Mouse (Mus musculus) T-cell, adult 2 months (primary cell): ENCODE measurements around the gene Ndufaf8.

Experiments
- DNase-seq: peaks from one replicate; pipeline ENCODE4 v3.0.0; 2022; ENCODE audit warnings: low spot score

Ndufaf8 gene

DNA sequence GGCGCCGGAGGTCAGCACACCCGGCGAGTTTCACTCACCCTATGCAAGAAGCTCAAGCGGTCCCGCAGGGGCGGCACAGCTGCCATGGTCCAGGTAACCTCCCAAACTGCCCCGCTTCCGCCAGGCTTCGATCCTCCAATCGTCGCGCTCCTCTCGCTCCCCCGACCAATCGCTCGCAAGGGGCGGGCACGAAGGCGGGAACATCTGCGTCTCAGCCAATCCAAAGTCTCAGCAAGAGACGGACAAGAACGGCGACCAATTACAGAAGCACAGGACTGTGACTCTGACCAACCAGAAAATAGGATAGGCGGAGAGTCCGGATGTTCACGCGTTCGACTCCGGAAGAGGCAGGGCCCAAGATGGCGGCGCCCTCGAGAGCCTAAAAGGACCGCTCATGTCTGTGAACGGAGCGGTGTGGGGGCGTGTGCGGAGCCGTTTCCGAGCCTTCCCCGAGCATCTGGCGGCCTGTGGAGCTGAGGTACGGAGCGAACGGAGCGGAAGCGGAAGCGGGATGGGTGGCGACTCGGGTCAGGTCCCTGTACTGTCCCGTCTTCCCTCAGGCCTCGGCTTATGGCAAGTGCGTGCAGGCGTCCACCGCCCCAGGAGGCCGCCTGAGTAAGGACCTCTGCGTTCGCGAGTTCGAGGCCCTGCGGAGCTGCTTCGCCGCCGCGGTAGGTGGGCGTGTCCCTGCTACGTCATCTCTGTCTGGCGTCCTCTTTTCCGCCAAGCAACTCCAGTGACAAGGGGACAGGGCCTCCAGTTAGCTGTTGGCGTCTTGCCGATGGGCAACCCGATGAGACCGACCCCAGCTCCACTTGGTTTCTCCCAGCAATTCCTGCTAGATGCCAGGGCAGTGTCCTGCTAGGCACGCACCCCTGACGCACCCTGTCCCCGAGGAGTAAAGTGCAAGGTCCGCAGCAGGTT is at the start of gene Ndufaf8, which contains the start of gene Tepsin:
TSS of gene Ndufaf8 (plus strand) at position 341 of the 924 bp plus-strand sequence.
TSS of gene Tepsin (minus strand) at position 144 of the 924 bp plus-strand sequence.
- peak; percentile 99 for DNase-seq

DNA sequence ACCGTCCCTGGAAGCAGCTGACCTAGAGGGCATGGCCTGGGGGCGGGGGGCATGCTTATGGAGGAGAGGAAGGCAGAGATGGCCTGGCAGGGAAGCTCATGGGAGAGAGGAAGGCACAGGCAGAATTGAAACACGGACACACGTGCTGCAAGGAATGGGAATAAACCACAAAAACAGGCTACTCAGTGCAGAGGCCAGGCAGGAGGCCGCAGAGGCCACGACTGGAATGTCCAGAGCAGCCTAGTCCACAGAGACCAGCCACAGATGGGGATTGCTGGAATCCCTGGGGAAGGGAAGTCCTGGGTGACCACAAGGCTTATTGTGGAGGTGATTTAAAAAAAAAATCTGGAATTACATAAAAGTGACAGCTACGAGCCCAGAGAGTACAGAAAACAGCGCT is 49.7 kb upstream of the Ndufaf8 start:
- no peak for DNase-seq

DNA sequence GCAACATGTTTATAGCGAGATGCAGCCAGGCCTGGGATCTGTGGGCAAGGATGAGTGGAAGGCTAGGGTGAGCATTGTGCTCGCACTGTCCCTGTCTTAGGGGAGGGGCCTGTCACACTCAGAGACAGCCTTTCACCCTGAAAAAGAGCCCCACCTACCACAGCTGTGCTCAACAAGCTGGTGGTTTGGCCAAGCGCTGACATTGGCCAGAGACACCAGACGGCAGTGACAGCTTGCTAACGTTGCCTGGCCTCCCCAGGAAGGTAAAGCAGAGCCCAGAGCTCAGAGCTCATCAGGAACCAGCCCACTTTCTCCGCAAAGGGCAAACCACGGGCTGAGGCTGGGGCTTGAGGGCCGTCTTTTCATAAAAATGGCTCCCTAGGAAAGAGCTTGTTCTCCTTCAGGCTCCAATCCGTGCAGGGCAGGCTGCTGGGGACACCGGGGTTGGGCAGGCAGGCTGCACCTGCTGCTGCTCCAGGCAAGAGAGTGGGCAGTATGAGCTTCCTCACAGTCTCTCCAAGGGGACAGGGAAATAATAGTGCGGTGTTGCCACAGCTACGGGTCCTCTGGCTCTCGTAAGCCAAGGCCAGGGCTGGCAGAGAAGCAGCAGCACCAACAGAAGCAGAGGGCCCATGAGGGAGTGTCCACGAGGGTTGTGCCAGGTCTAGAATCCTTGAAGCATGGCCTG is 47.5 kb upstream of the Ndufaf8 start:
- no peak for DNase-seq

DNA sequence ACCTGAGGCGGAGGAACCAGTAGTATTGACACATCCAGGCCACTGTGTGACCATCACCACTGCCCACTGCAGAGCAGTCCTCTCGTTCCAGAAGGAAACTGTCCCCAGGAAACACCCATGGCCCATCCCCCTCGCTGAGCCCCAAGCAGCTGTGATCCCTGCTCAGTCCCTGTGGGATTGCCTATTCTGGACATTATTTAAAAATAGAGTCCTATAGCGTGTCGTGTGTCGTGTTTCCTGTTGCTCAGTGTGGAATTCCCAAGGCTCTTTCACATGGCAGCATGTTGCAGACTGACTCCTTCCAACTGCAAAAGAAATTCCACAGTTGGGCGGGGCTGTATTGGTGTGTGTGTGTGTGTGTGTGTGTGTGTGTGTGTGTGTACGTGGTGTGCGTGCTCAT is 46.5 kb upstream of the Ndufaf8 start:
- DNase-seq = no peak

DNA sequence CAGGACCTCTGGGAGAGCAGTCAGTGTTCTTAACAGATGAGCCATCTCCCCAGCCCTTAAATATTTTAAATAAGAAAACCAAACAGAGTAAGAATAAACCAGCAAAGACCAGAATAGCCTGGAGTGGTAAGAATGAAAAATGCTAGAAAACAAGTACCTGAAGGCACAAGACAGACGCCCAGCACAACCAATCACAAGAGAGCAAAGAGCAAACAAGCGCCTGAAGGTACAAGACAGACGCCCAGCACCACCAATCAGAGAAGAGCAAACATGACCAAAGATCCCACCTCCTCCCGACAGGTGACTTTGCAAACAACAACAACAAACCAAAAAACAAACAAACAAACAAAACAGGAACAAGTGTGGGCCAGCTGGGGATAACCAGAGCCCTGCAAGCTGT is 44.9 kb upstream of the Ndufaf8 start:
- DNase-seq = no peak

DNA sequence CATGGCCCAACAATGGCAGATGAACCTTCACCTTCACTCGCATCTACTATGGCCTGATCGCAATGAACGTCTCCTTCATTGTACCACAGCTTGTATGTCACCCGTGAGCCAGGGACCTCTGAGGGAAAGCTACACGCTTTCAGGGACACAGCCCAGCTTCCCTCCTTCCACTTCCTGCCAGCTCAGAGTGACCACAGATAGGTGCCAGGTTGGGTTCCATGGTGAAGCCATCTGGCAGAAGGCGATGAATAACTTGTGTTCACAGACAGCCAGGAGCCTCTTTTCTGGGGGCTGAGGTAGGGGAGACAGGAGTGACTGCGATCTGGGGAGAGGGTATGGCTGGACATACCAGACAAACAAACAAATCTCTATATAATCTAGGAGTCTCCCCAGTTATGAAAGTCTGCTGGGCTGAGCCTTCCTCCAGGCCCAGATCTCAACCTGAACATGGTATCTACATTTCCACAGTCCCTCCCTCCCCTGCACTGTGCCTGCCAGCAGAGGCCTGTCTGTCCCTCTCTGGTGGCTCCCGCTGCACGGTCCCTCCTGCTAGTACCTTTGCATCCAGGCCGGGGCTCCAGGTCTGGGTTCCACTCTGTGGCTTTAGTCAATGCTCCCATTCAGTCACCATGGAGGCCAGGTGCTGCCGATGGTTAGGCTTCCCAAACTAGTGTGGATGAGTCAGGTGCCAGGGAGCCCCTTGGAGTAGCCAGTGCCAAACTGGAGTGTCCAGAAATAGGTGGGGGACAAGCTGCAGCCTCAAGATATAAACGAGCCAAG is 42.6 kb upstream of the Ndufaf8 start:
- no peak for DNase-seq

DNA sequence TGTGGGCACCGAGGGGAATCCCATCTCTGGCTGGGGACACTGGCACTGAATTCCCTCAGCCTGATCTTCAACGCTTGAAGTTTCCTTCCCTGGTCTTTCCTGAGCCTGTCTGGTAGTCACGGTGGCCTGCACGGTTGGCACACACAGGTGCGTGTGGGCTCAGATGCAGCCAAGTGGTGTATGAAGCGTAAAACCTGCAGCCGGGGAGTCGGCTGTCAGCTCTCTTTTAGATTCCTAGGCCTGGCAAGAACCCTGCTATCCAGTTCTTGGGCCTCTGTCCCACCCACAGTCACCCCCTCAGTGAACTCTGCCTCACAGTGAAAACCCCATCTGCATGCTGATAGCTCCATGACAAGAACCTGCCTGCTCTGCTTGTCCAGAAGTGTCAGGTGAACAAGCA is 38.1 kb upstream of the Ndufaf8 start:
- DNase-seq = no peak

DNA sequence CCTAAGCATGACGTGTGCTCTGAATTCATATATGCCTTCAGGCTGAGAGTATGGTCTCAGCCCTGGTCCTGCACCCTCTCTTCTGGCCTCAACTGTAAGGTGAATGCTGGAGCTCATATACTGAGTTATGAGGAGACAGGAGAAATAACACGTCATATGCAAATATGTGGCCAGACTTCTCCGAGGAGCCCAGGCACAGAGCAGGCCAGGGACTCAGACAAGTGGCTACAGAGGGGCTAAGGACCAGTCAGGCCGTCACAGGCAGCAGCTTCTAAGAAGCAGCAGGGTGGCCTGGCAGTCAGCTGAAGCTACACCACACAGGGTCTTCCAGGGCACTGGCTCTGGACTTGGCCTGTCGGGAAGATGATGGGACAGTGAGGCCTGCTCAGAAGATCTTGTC is 35.4 kb upstream of the Ndufaf8 start:
- DNase-seq = no peak

DNA sequence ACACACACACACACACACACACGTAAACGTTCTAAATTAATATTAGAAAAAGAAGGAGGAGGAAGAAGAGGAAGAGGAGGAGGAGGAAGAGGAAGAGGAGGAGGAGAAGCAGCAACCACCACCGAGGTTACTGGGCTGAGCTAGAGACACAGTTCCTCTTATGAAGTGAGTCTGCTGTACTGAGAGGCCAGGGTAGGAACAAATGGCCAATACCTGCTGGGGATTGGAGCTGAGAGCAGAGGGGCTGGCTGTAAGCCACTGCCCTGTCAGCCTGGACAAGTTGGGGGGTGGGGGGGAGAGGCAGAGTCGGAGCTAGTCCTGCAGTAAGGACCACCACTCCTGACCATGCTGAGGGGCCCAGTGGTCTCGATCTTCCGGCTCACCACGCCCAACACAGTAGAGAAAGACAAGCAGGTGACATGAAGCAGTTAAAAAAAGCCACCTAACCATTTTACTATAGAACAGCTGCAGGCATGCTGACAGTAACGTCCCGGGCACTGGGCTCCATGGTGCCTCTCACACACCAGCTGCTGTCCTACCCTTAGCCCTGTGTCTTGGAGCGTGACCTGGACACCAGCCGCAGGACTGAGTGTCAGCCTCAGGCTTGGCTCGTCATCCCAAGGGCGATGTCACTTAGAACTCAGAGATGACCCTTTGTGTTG is 34.6 kb upstream of the Ndufaf8 start:
- no peak for DNase-seq

DNA sequence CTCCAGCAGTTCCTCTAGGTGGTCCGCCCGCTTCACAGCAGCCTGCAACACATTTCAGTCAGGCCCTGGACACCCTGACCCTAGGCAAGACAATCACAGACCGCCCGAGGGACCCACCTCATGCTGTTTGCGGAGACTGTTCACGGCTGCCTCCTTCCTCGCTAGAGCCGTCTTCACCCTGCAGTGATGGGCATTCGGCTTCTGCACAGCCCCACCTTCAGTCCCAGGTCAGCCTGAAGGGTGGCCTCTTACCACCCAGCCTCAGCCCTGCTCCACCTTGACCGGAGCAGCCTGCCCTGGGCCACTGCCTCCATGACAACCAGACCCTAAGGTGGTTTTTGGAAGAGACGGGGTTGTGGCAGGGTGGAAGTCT is 34.1 kb upstream of the Ndufaf8 start:
- no peak for DNase-seq

DNA sequence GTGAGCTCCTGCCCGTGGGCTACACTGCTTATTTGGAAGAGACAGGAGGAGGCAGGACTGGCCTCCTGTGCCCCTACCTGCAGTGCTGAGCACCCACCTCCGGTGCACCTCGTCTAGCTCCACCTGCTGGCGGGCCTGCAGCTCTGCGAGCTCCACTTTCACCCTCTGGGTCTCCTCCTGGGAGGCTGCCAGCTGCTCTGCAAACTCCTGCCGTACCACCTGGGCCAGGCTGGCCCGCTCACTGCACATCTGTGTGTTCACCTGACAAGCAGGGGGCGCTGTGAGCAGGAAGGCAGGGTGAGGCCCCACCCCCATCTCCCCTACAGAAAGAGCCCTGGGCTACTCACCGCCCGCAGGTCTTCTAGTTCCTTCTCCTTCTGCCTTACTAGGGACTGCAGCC is 33.4 kb upstream of the Ndufaf8 start:
- peak; percentile 31 for DNase-seq

DNA sequence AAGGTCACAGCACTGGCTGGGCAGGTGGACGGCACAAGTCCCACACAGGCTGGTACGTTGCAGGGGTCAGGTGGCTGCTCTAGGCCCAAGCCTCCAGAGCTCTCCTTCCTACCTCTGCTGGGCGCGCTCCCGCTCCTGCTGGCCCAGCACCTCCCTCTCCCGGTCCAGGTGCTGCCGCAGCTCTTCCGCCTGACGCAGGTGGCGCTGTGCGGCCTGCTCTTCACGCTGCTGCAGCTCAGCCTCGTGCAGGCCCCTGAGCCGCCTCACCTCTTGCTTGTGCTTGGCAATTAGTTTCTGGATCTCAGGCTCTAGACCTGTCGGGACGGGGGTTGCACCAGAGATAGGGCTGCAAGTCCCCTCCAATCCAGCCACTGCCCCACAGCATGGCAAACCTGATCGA is 30.9 kb upstream of the Ndufaf8 start:
- no peak for DNase-seq

DNA sequence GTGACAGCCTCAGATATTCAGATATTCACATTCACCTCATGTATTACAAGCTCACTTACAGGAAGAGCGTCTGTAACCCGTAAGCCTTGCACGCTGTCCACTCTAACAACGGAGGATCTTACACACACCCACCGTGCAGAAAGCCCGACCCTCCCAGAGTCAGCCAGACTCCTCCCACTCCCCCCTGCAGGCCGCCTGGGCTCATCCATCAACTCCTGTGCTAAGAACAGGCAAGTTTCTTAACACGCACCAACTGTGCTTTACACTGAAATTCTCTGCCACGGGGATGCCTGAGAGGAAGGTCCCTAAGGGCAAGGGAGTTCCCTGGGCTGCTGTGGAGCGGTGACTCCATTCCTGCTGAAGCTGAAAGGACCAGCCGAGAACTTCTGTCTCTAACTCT is 29.5 kb upstream of the Ndufaf8 start:
- DNase-seq = no peak

DNA sequence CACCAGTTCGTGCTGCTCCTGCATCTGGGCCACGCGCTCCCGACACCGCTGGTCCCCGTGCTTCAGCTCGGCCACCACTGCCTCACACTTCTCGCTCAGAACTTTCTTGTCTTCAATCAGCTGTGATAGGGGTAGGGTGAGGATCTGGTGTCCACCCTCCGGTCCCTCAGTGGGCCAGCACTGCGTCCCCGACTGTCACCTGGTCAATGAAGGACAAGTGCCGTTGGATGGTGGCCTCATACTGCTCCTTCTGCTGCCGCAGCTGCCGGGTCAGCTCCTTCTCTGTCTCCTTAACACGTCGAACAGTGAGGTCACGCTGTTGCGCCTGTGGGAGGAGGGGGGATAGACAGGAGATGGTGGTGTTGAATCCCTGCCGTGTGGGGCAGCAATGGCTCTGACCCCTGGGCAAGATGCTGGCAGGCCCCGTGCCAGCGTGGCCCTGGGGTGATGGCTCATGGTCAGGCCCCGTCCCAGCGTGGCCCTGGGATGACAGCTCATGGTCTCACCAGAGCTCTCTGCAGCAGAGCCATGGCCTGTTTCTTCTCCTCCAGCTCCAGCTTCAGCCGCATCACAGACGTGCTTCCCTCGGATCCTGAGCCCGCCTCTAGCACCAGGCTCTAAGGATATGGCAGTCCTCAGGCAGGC is 28.3 kb upstream of the Ndufaf8 start:
- no peak for DNase-seq

DNA sequence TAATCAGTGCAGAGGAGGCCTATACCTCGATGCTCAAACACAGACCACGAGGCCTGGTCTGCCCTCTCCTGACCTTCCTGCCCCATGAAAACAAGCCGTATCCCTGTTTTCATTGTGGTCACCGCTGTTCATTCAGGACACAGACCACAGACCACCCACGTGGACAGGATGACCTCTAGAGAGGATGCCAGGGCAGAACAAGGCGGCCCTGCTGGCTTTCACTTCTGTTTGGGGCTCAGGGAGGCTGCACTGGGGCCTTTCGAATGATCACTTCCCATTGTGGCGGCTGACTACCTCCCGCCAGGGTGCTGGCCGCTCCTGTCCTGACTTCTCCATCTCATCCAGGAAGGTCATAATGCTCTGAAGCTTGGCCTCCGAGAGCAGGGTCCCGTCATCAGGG is 27.7 kb upstream of the Ndufaf8 start:
- DNase-seq = no peak

DNA sequence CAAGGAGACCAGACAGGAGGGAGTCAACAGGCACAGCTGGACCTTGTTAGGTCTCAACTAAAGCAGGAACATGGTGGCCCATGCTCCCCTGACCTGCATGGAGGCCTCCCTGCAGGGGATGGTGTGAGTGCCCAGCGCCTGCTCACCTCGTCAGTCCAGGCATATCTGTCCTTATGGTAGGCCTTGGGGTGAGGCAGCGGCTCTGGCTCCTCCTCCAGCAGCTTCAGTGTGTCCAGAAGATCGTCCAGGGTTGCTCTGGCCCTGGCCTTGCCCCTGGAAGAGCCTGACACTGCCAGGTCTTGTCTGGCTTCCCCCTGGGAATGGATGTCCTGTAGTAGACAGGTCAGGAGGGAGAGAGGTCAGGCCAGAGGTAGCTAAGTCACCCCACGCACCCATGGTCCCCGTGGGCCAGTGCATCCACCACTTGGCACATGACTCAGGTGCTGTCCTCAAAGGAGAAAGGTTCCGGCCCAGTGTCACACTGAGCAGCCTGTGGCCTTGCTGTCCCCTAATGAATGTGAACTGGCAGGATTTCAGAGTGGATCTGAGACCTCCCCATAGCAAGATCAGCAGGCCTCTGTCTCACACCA is 26.9 kb upstream of the Ndufaf8 start:
- no peak for DNase-seq

DNA sequence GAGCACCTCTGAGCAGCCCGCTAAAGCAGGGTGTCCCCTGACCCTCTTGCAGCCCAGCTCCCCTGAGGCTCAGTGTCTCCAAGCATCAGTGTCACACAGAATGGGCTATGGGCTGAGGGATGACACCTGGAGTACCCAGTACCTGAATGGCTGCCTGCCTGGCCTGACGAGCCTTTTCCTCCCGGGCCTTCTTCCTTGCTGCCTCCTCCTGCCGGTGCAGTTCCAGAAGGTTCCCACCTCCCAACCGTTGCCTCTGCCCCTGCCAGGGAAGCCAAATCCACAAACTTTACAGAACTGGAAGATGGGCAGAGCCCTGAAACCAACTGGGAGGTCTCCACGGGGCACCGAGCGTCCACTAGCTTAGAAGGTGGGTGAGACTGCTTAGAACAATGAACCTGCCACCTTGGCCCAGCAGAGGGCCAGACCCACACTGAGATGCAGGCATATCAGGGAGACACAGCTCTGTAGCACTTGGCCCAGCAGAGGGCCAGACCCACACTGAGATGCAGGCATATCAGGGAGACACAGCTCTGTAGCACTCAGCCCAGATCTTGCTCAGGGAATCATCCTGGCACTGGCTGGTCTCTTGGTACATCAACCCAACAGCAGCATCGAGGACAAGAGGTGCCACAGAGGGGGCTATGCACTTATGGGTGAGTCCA is 25.6 kb upstream of the Ndufaf8 start:
- no peak for DNase-seq

DNA sequence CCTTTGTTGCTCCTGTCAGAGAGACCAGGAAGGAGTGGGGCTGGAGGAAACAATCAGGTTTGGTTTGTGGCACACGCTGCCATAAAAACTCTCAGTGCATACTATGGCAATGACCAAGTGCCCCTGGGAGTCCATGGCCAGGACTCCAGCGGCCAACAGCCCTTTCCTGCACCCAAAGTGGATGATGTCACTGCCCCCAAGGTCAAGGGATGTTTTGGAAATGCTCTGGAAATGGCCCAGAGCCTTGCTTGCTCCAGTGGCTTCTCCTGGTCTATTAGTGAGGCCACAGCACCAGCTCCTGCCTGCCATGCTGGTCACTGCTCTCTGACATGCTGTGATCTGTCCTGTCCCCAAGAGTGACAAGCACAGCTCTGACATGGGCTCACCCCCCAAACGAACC is 22.5 kb upstream of the Ndufaf8 start:
- DNase-seq = no peak

DNA sequence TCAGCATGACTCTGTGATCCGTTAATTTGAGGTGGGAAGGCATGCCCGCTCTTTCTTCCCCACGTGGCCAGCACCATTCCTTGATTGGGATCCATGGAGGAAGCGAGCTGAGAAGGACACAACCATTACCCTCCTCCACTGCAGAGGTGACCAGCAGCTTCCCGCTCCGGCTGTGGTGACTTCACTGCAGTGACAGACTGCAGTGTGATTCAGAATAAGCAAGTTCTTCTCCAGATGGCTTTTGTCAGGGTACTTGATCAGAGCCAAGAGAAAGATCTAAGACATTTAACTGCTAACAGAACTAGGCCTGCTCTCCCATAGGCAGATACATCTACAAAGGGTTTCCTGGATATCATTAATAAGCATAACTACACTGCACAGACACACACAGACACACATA is 18.4 kb upstream of the Ndufaf8 start:
- no peak for DNase-seq

DNA sequence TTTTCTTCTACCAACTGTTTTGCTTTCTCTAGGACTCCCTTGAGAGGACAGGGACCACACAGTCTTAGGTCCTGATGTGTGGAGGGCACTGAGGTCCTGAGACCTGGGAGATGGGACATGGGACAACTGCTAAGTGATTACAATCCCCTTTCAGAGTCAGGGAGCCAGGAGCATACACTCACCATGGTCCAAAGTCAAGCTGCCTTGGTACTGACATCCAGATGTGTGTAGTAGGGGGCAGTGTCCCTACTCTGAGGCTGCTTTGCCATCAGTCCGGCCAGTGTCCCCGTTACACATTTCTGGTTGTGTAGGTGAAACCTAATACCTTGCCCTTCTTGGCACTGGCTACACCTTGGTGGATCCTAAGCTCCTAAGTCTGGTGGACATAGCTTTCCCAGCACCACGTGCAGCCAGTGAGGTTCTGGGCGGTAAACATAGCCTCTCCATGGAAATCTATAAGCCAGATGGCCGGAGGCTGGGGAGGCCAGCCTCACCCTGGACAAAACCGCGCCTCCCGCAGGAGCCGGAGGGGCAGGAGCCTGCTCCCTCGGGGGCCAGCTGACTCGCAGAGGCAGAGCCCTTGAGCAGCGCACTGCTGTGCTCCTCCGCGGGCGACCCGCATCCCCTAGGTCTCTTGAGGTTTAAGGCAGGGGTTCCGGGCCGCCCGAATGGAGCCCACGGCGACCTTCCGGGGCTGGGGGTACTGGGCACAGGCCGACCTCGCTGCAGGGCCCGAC is 12.7 kb upstream of the Ndufaf8 start:
- peak; percentile 17 for DNase-seq
